Mouse (Mus musculus): ENCODE measurements around the gene Txnrd2. TPM values are rescaled to one million over a fixed set of nuclear protein-coding genes. Genes with fewer than 3 reads are reported as not detected.

The Txnrd2 gene
- polyA plus RNA-seq (2012): 16.9 and 21.2 TPM in 2 replicates

DNA sequence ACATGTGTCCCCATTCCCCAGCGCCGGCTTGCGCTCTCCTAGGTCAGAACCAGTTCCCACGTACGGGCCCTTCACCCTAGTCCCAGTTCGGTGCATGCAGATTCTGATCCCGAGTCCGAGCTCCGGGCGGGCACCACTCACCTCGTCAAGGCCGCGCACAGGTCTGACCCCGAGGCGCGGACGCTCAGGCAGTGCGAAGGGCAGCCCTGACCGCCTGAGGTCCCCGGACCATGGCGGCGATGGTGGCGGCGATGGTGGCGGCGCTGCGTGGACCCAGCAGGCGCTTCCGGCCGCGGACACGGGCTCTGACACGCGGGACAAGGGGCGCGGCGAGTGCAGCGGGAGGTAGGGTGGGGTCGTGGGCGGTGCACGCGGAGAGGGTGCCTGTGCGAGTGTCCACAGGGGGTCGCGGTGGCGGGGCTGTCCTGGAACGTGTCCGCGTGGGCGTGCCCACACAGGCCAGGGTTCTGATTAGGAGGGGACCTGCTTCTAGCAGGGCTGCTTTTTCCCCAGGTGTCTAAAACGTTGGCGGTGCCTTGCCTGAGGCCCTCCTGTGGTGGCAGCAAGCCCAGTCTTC is at the start of gene Txnrd2:
Gene Txnrd2 (plus strand): TSS at position 170 of the 577 bp plus-strand sequence.

DNA sequence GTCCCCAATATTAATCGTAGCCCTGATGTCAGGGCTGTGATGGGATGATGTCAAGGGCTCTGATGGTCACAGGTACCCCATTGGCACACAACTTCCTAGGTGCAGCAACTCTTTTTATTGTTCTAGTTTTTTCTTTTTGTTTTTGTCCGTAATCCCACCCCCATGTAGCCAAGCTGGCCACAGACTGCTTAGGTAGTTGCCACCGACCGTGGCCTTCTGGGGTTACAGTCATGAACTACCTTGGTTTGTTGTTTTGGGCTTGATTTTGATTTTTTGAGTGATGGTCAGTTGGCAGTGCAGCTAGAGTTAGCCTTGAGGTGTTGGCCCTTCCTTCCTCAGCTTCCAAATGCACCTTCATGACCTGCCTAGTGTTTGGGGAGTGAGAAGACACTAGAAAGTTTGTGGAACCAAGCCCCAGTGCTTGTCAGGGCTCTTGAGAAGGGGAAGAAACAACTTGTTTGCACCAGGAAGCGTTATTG is 657 bp downstream of the Txnrd2 start, which contains the start of gene Comt:
Gene Comt (minus strand): TSS at position 51 of the 479 bp plus-strand sequence.

DNA sequence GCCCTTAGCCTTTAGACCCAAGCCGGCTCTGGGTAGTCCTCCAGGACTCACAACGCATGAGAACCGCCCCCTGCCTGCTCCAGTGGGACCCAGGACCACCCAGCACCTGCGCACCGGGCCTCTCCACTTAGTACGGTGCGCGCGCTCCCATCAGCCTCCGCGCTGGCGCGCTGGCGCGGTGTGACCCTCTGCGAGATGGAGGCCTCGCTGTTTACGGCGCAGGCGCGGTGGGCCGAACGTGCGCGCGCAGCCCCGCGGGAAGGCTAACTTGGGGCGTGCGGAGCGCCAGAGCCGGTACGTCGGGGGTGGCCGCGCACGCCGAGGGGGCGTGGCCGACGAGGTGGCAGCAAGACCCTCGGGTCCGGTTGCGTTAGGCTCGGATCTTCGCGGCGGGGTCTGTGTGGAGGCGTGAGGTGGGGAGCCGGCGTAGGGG is 72.4 kb downstream of the Txnrd2 start, which contains the start of the genes Gnb1l and Rtl10:
Gene Gnb1l (plus strand): TSS at position 156 of the 433 bp plus-strand sequence.
Gene Rtl10 (plus strand): TSS at position 344 of the 433 bp plus-strand sequence.

Other genes with a start within 250 kb of the Txnrd2 start
- not detected in 2 replicates for gene Ccdc188, start 208.5 kb upstream of the Txnrd2 start, polyA plus RNA-seq (2012)
- gene Zdhhc8, start 191.2 kb upstream of the Txnrd2 start, polyA plus RNA-seq (2012): 98.1 and 106 TPM in 2 replicates
- gene Trmt2a, start 177.7 kb upstream of the Txnrd2 start, polyA plus RNA-seq (2012): 75.2 and 82.3 TPM in 2 replicates
- gene Ranbp1, start 177.7 kb upstream of the Txnrd2 start, polyA plus RNA-seq (2012): 993 and 1,045 TPM in 2 replicates
- gene Gm49776, start 168.1 kb upstream of the Txnrd2 start, polyA plus RNA-seq (2012): not detected in 2 replicates
- 5.6 and 7.1 TPM in 2 replicates for gene Dgcr8, start 137.1 kb upstream of the Txnrd2 start, polyA plus RNA-seq (2012)
- 13.4 and 21.9 TPM in 2 replicates for gene Tango2, start 78.3 kb upstream of the Txnrd2 start, polyA plus RNA-seq (2012)
- gene Arvcf, start 78.2 kb upstream of the Txnrd2 start, polyA plus RNA-seq (2012): 9.6 and 15.0 TPM in 2 replicates
- gene Comt, start 468 bp downstream of the Txnrd2 start, polyA plus RNA-seq (2012): 45.8 and 47.0 TPM in 2 replicates
- 9.5 and 11.6 TPM in 2 replicates for gene Gnb1l, start 72.3 kb downstream of the Txnrd2 start, polyA plus RNA-seq (2012)
- gene Rtl10, start 72.5 kb downstream of the Txnrd2 start, polyA plus RNA-seq (2012): 3.4 and 3.5 TPM in 2 replicates
- 0.02 and 0.05 TPM in 2 replicates for gene Tbx1, start 164.3 kb downstream of the Txnrd2 start, polyA plus RNA-seq (2012)
- 39.2 and 52.5 TPM in 2 replicates for gene Gp1bb, start 196.0 kb downstream of the Txnrd2 start, polyA plus RNA-seq (2012)
- 2.0 and 4.7 TPM in 2 replicates for gene Gm49601, start 200.0 kb downstream of the Txnrd2 start, polyA plus RNA-seq (2012)
- gene Sept5, start 203.6 kb downstream of the Txnrd2 start, polyA plus RNA-seq (2012): 6.9 and 10.6 TPM in 2 replicates